20 mouse cellular contexts compared by ENCODE assay signal in genomic region chr3:152620534-152620933, GRCm38 (mm10). TPM values are rescaled to one million over a fixed set of nuclear protein-coding genes. Genes with fewer than 3 reads are reported as not detected.
DNase-seq lines count a peak whose midpoint lies in the region; ATAC-seq and TF ChIP-seq lines count a peak whose summit lies in the region.
"Had no signal": no experiment of that assay in that cellular context is flagged by ENCODE, and none has a peak within 500 bp of the region (broad histone marks: within the 10 kb centered on the region; RNA-seq: fewer than 3 reads in every experiment).

No protein-coding gene starts in this region.

- 0 out of 2 replicates have a peak, but pooled peaks cover 9% of the 10 kb centered on the region for H3K4me1 ChIP-seq in hindbrain, embryonic 15.5 days (replicated peaks)
- peaks cover 18% of the 10 kb centered on the region; the same call in 1 of the 2 replicates for H3K4me1 ChIP-seq in hindbrain, embryonic 14.5 days (replicated peaks; ENCODE audit: control insufficient read depth, insufficient read depth, low read length)
- no peaks in the 10 kb centered on the region for H3K4me1 ChIP-seq in intestine, embryonic 14.5 days (replicated peaks; ENCODE audit: control insufficient read depth, insufficient read depth, low read length)
- peaks cover 13% of the 10 kb centered on the region; the same call in 1 of the 2 replicates for H3K4me1 ChIP-seq in midbrain, embryonic 12.5 days
- no peaks in the 10 kb centered on the region; the same call in 1 of the 2 replicates for H3K4me1 ChIP-seq in neural tube, embryonic 14.5 days (ENCODE audit: control insufficient read depth, insufficient read depth, low read length)
- no peaks in the 10 kb centered on the region for H3K4me1 ChIP-seq in lung, postnatal 0 days (ENCODE audit: insufficient read depth, low read depth, low read length)
- H3K4me1 ChIP-seq: embryonic facial prominence, embryonic 12.5 days; limb, embryonic 15.5 days had no signal

- H3K27ac ChIP-seq in hindbrain, embryonic 15.5 days (replicated peaks) = no peak overlapping the region
- H3K27ac ChIP-seq in hindbrain, embryonic 14.5 days = no peak overlapping the region
- H3K27ac ChIP-seq in intestine, embryonic 14.5 days (ENCODE audit: low read depth) = no peak overlapping the region
- H3K27ac ChIP-seq in midbrain, embryonic 12.5 days (replicated peaks) = no peak overlapping the region
- no peak overlapping the region for H3K27ac ChIP-seq in neural tube, embryonic 14.5 days (ENCODE audit: low read depth, low read length)
- H3K27ac ChIP-seq in lung, postnatal 0 days (ENCODE audit: low read length) = no peak overlapping the region
- H3K27ac ChIP-seq: embryonic facial prominence, embryonic 12.5 days; kidney, postnatal 0 days; limb, embryonic 15.5 days had no signal

- no peak for ATAC-seq in hindbrain, embryonic 15.5 days (ENCODE audit: low FRiP score, low read depth)
- ATAC-seq in hindbrain, embryonic 14.5 days (ENCODE audit: low FRiP score) = no peak
- ATAC-seq in intestine, embryonic 14.5 days (replicated peaks; ENCODE audit: low FRiP score, low TSS enrichment, low read depth) = no peak
- ATAC-seq in midbrain, embryonic 12.5 days (ENCODE audit: low FRiP score, low read depth) = no peak
- no peak for ATAC-seq in neural tube, embryonic 14.5 days (ENCODE audit: low read depth)
- no peak for ATAC-seq in lung, postnatal 0 days

- no peak overlapping the region for H3K9ac ChIP-seq in hindbrain, embryonic 15.5 days
- H3K9ac ChIP-seq in hindbrain, embryonic 14.5 days = no peak overlapping the region
- H3K9ac ChIP-seq in intestine, embryonic 14.5 days (ENCODE audit: low read length) = no peak overlapping the region
- no peak overlapping the region for H3K9ac ChIP-seq in midbrain, embryonic 12.5 days (replicated peaks)
- no peak overlapping the region for H3K9ac ChIP-seq in neural tube, embryonic 14.5 days (replicated peaks; ENCODE audit: low read depth, low read length)
- H3K9ac ChIP-seq in lung, postnatal 0 days (replicated peaks; ENCODE audit: low read depth) = no peak overlapping the region
- H3K9ac ChIP-seq: embryonic facial prominence, embryonic 12.5 days; limb, embryonic 15.5 days had no signal

- H3K27me3 ChIP-seq in hindbrain, embryonic 15.5 days = no peaks in the 10 kb centered on the region
- no peaks in the 10 kb centered on the region for H3K27me3 ChIP-seq in hindbrain, embryonic 14.5 days (ENCODE audit: control insufficient read depth, insufficient read depth, low read length)
- H3K27me3 ChIP-seq in intestine, embryonic 14.5 days (replicated peaks; ENCODE audit: control insufficient read depth, insufficient read depth, low read length) = no peaks in the 10 kb centered on the region
- peaks cover 21% of the 10 kb centered on the region; the same call in 1 of the 2 replicates for H3K27me3 ChIP-seq in midbrain, embryonic 12.5 days
- H3K27me3 ChIP-seq in neural tube, embryonic 14.5 days (ENCODE audit: control insufficient read depth, insufficient read depth, low read length) = no peaks in the 10 kb centered on the region
- H3K27me3 ChIP-seq in lung, postnatal 0 days (replicated peaks; ENCODE audit: insufficient read depth, low read length) = no peaks in the 10 kb centered on the region
- H3K27me3 ChIP-seq: embryonic facial prominence, embryonic 12.5 days; limb, embryonic 15.5 days had no signal

- peak overlapping the region; percentile 9; the same call in 1 of the 2 replicates for H3K4me2 ChIP-seq in hindbrain, embryonic 15.5 days
- H3K4me2 ChIP-seq in hindbrain, embryonic 14.5 days (replicated peaks) = no peak overlapping the region; the same call in 1 of the 2 replicates
- H3K4me2 ChIP-seq in intestine, embryonic 14.5 days (ENCODE audit: low read length) = 0 out of 2 replicates have a peak overlapping the region, but pooled peaks have one; percentile 14
- H3K4me2 ChIP-seq in midbrain, embryonic 12.5 days (replicated peaks) = peak overlapping the region; percentile 38
- H3K4me2 ChIP-seq in neural tube, embryonic 14.5 days (ENCODE audit: low read depth, low read length) = 0 out of 2 replicates have a peak overlapping the region, but pooled peaks have one; percentile 0
- H3K4me2 ChIP-seq in lung, postnatal 0 days (replicated peaks; ENCODE audit: low read depth, low read length) = no peak overlapping the region
- H3K4me2 ChIP-seq: embryonic facial prominence, embryonic 12.5 days; limb, embryonic 15.5 days had no signal

- H3K9me3 ChIP-seq in hindbrain, embryonic 15.5 days = no peaks in the 10 kb centered on the region
- no peaks in the 10 kb centered on the region for H3K9me3 ChIP-seq in hindbrain, embryonic 14.5 days (ENCODE audit: control insufficient read depth, low read length)
- H3K9me3 ChIP-seq in intestine, embryonic 14.5 days (ENCODE audit: control insufficient read depth, low read length) = no peaks in the 10 kb centered on the region
- H3K9me3 ChIP-seq in midbrain, embryonic 12.5 days = no peaks in the 10 kb centered on the region
- no peaks in the 10 kb centered on the region for H3K9me3 ChIP-seq in neural tube, embryonic 14.5 days (ENCODE audit: control insufficient read depth, low read length)
- H3K9me3 ChIP-seq in lung, postnatal 0 days (ENCODE audit: low read length) = no peaks in the 10 kb centered on the region
- H3K9me3 ChIP-seq: embryonic facial prominence, embryonic 12.5 days; hindbrain, embryonic 10.5 days; limb, embryonic 15.5 days had no signal

- no peak for TF ChIP-seq EP300 in lung, postnatal 0 days (IDR thresholded peaks at IDR 0.05)

- no peak overlapping the region for H3K4me3 ChIP-seq in hindbrain, embryonic 15.5 days
- no peak overlapping the region for H3K4me3 ChIP-seq in hindbrain, embryonic 14.5 days (replicated peaks; ENCODE audit: low read length)
- H3K4me3 ChIP-seq in intestine, embryonic 14.5 days (ENCODE audit: low read depth, low read length) = no peak overlapping the region
- no peak overlapping the region for H3K4me3 ChIP-seq in midbrain, embryonic 12.5 days
- H3K4me3 ChIP-seq in neural tube, embryonic 14.5 days (ENCODE audit: low read depth, low read length) = no peak overlapping the region
- H3K4me3 ChIP-seq in lung, postnatal 0 days (ENCODE audit: low read depth, low read length) = no peak overlapping the region
- H3K4me3 ChIP-seq: embryonic facial prominence, embryonic 12.5 days; erythroblast, embryonic 14.5 days; hindbrain, embryonic 10.5 days; limb, embryonic 15.5 days had no signal

- TF ChIP-seq CTCF in lung, postnatal 0 days (IDR thresholded peaks at IDR 0.05) = no peak

- no peaks in the 10 kb centered on the region for H3K36me3 ChIP-seq in hindbrain, embryonic 15.5 days
- no peaks in the 10 kb centered on the region for H3K36me3 ChIP-seq in hindbrain, embryonic 14.5 days (replicated peaks; ENCODE audit: control insufficient read depth, insufficient read depth)
- H3K36me3 ChIP-seq in intestine, embryonic 14.5 days (ENCODE audit: control insufficient read depth, insufficient read depth, low read length) = no peaks in the 10 kb centered on the region
- no peaks in the 10 kb centered on the region for H3K36me3 ChIP-seq in midbrain, embryonic 12.5 days
- H3K36me3 ChIP-seq in neural tube, embryonic 14.5 days (ENCODE audit: control insufficient read depth, insufficient read depth, low read length) = no peaks in the 10 kb centered on the region
- no peaks in the 10 kb centered on the region for H3K36me3 ChIP-seq in lung, postnatal 0 days (ENCODE audit: insufficient read depth, low read length)
- H3K36me3 ChIP-seq: embryonic facial prominence, embryonic 12.5 days; hindbrain, embryonic 10.5 days; limb, embryonic 15.5 days had no signal

- 28% methylated on average over 11 of the region's 11 CpGs for WGBS in hindbrain, embryonic 15.5 days
- 34% methylated on average over 11 of the region's 11 CpGs for WGBS in hindbrain, embryonic 14.5 days
- 46% methylated on average over 11 of the region's 11 CpGs for WGBS in intestine, embryonic 14.5 days
- WGBS in midbrain, embryonic 12.5 days = 29% methylated on average over 11 of the region's 11 CpGs
- 28% methylated on average over 11 of the region's 11 CpGs for WGBS in neural tube, embryonic 14.5 days
- 63% methylated on average over 11 of the region's 11 CpGs for WGBS in lung, postnatal 0 days

- no peak for DNase-seq in hindbrain, embryonic 14.5 days (ENCODE audit: low spot score)
- DNase-seq in intestine, embryonic 14.5 days (ENCODE audit: low spot score) = no peak
- DNase-seq in retina, embryonic 14.5 days (ENCODE audit: low spot score) = no peak
- DNase-seq in lung, postnatal 0 days (ENCODE audit: low spot score) = no peak
- DNase-seq: adrenal gland, adult 2 months; cerebellum, postnatal 10 days; gastrocnemius, postnatal 25 days; kidney, adult 11 months; layer of hippocampus, postnatal 36 days; lung, postnatal 10 days; right cerebral cortex, postnatal 4 days; thymus, adult 2 months had no signal

RNA-seq across cellular contexts. Expression of gene Ak5, which starts 47.6 kb away (rescaled TPM):
- polyA plus RNA-seq in hindbrain, embryonic 15.5 days (2015; fragmentation: Nextera tagmentation; extraction: Ambion mirVana) = 16.0 and 16.3 TPM in 2 replicates
- polyA plus RNA-seq in hindbrain, embryonic 14.5 days (2014; fragmentation: Nextera tagmentation; extraction: Ambion mirVana) = 14.1 and 22.3 TPM in 2 replicates
- polyA plus RNA-seq in intestine, embryonic 14.5 days (2014; fragmentation: Nextera tagmentation; extraction: Ambion mirVana) = 3.2 and 3.6 TPM in 2 replicates
- 0.96 and 1.5 TPM in 2 replicates for polyA plus RNA-seq in midbrain, embryonic 12.5 days (2016; fragmentation: Nextera tagmentation; extraction: Ambion mirVana)
- polyA plus RNA-seq in neural tube, embryonic 14.5 days (2014; fragmentation: Nextera tagmentation; extraction: Ambion mirVana) = 21.1 and 24.1 TPM in 2 replicates
- polyA plus RNA-seq in lung, postnatal 0 days (2015; fragmentation: Nextera tagmentation; extraction: Ambion mirVana) = 0.47 and 0.49 TPM in 2 replicates
- polyA plus RNA-seq: erythroblast, embryonic 14.5 days had no signal

Comparison
In these comparisons a context has a peak if more than half of its experiments do, and no peak if none do; other contexts are left out.
1. H3K4me2 ChIP-seq: peak in hindbrain, embryonic 15.5 days (single experiment), intestine, embryonic 14.5 days (single experiment), midbrain, embryonic 12.5 days (single experiment) and neural tube, embryonic 14.5 days (single experiment); none in hindbrain, embryonic 14.5 days (single experiment) and lung, postnatal 0 days (single experiment).